ENCODE assay signal across 8 mouse cellular contexts in genomic region chr5:92808503-92809415, GRCm38 (mm10).
DNase-seq lines count a peak whose midpoint lies in the region; ATAC-seq lines count a peak whose summit lies in the region.

No protein-coding gene starts in this region.

- peak; percentile 80 for ATAC-seq in embryonic facial prominence, embryonic 15.5 days (ENCODE audit: insufficient number of reproducible peaks, low FRiP score, low TSS enrichment, low read depth)
- ATAC-seq in heart, embryonic 15.5 days (replicated peaks; ENCODE audit: insufficient number of reproducible peaks, insufficient read depth, low FRiP score, low read depth), result peak; percentile 87
- ATAC-seq in kidney, embryonic 15.5 days (replicated peaks; ENCODE audit: low FRiP score), result peak; percentile 90
- peak; percentile 92 for ATAC-seq in lung, embryonic 16.5 days (ENCODE audit: low read depth)

- no peak overlapping the region for H3K9ac ChIP-seq in embryonic facial prominence, embryonic 15.5 days
- peak overlapping the region; percentile 55 for H3K9ac ChIP-seq in heart, embryonic 15.5 days
- H3K9ac ChIP-seq in kidney, embryonic 15.5 days, result 0 out of 2 replicates have a peak overlapping the region, but pooled peaks have one; percentile 1
- H3K9ac ChIP-seq in lung, embryonic 16.5 days (ENCODE audit: low read length), result peak overlapping the region; percentile 44

- peaks cover 24% of the 10 kb centered on the region for H3K4me1 ChIP-seq in embryonic facial prominence, embryonic 15.5 days
- peaks cover 42% of the 10 kb centered on the region for H3K4me1 ChIP-seq in heart, embryonic 15.5 days (replicated peaks)
- H3K4me1 ChIP-seq in kidney, embryonic 15.5 days, result peaks cover 64% of the 10 kb centered on the region
- peaks cover 31% of the 10 kb centered on the region for H3K4me1 ChIP-seq in lung, embryonic 16.5 days (replicated peaks; ENCODE audit: control insufficient read depth, insufficient read depth, low read length)

- 5% methylated on average over 28 of the region's 28 CpGs for WGBS in embryonic facial prominence, embryonic 15.5 days
- WGBS in heart, embryonic 15.5 days, result 8% methylated on average over 28 of the region's 28 CpGs
- WGBS in kidney, embryonic 15.5 days, result 6% methylated on average over 28 of the region's 28 CpGs
- 9% methylated on average over 28 of the region's 28 CpGs for WGBS in lung, embryonic 16.5 days

- H3K36me3 ChIP-seq in embryonic facial prominence, embryonic 15.5 days, result no peaks in the 10 kb centered on the region
- no peaks in the 10 kb centered on the region for H3K36me3 ChIP-seq in heart, embryonic 15.5 days
- no peaks in the 10 kb centered on the region for H3K36me3 ChIP-seq in kidney, embryonic 15.5 days
- H3K36me3 ChIP-seq in lung, embryonic 16.5 days (ENCODE audit: control insufficient read depth, insufficient read depth, low read length), result no peaks in the 10 kb centered on the region

- H3K27ac ChIP-seq in embryonic facial prominence, embryonic 15.5 days (replicated peaks), result no peak overlapping the region
- peak overlapping the region; percentile 84 for H3K27ac ChIP-seq in heart, embryonic 15.5 days
- peak overlapping the region; percentile 72 for H3K27ac ChIP-seq in kidney, embryonic 15.5 days
- H3K27ac ChIP-seq in lung, embryonic 16.5 days (ENCODE audit: low read length), result peak overlapping the region; percentile 86

- DNase-seq in cerebellum, adult 18-20 months, result peak; percentile 34 to 39
- DNase-seq in retina, embryonic 14.5 days (ENCODE audit: low spot score), result peak; percentile 70
- DNase-seq in left cerebral cortex, adult 11 months (ENCODE audit: low spot score), result no peak
- DNase-seq in adipocyte (ENCODE audit: low spot score), result no peak

- peak overlapping the region; percentile 53 for H3K4me2 ChIP-seq in embryonic facial prominence, embryonic 15.5 days (replicated peaks)
- H3K4me2 ChIP-seq in heart, embryonic 15.5 days, result peak overlapping the region; percentile 62
- H3K4me2 ChIP-seq in kidney, embryonic 15.5 days, result peak overlapping the region; percentile 55
- peak overlapping the region; percentile 47 for H3K4me2 ChIP-seq in lung, embryonic 16.5 days (ENCODE audit: low read depth, low read length)

- H3K9me3 ChIP-seq in embryonic facial prominence, embryonic 15.5 days (replicated peaks), result no peaks in the 10 kb centered on the region
- no peaks in the 10 kb centered on the region for H3K9me3 ChIP-seq in heart, embryonic 15.5 days (replicated peaks)
- no peaks in the 10 kb centered on the region for H3K9me3 ChIP-seq in kidney, embryonic 15.5 days (replicated peaks)
- no peaks in the 10 kb centered on the region for H3K9me3 ChIP-seq in lung, embryonic 16.5 days (ENCODE audit: control insufficient read depth, low read length)

- peak overlapping the region; percentile 30 for H3K4me3 ChIP-seq in embryonic facial prominence, embryonic 15.5 days (replicated peaks)
- peak overlapping the region; percentile 51 for H3K4me3 ChIP-seq in heart, embryonic 15.5 days
- H3K4me3 ChIP-seq in kidney, embryonic 15.5 days (replicated peaks), result peak overlapping the region; percentile 35
- H3K4me3 ChIP-seq in lung, embryonic 16.5 days (ENCODE audit: low read length), result peak overlapping the region; percentile 35

- 0 out of 2 replicates have a peak, but pooled peaks cover 15% of the 10 kb centered on the region for H3K27me3 ChIP-seq in embryonic facial prominence, embryonic 15.5 days
- H3K27me3 ChIP-seq in heart, embryonic 15.5 days, result no peaks in the 10 kb centered on the region
- H3K27me3 ChIP-seq in kidney, embryonic 15.5 days, result no peaks in the 10 kb centered on the region
- H3K27me3 ChIP-seq in lung, embryonic 16.5 days (ENCODE audit: control insufficient read depth, insufficient read depth, low read depth, low read length), result peaks cover 3% of the 10 kb centered on the region; the same call in 1 of the 2 replicates

Comparison
In these comparisons a context has a peak if more than half of its experiments do, and no peak if none do; other contexts are left out.
1. DNase-seq: peak in cerebellum, adult 18-20 months (2 of 2) and retina, embryonic 14.5 days (single experiment); none in left cerebral cortex, adult 11 months (single experiment) and adipocyte (single experiment).
2. Peak in every context shown above with its lines, with median percentiles within 50 percentile points of each other: ATAC-seq, H3K4me2 ChIP-seq and H3K4me3 ChIP-seq.